Mouse (Mus musculus) kidney, adult 2 months (tissue): ENCODE data around the gene Srxn1.

Experiments
- CTCF ChIP-seq: fragments of 200-500 bp; conservative IDR thresholded peaks from 2 replicates; pipeline ENCODE4 v1.5.1; 2011; ENCODE audit warnings: low read depth, mild to moderate bottlenecking, control low read depth, low read length, moderate library complexity, mixed read lengths; ENCODE audit not compliant: insufficient read depth, insufficient read length
- POLR2A ChIP-seq: fragments of 200-500 bp; IDR thresholded peaks from one replicate; pipeline ENCODE4 v1.6.1; 2011; ENCODE audit warnings: low read depth, low read length, control low read depth

- TF ChIP-seq CTCF: no peak
- TF ChIP-seq POLR2A: no peak
Observed at GRCm38 (mm10) chr2:152129778-152130177, 24.5 kb downstream of the Srxn1 start.
